Mouse (Mus musculus): Measurements from ENCODE around the gene A330070K13Rik. TPM values are rescaled to one million over a fixed set of nuclear protein-coding genes. Genes with fewer than 3 reads are reported as not detected.
A peak's percentile ranks its signal among the peaks of the same experiment; 100 is the strongest.

Gene A330070K13Rik
- polyA plus RNA-seq (2016; fragmentation: Nextera tagmentation; extraction: Ambion mirVana) = not detected in 2 replicates

DNA sequence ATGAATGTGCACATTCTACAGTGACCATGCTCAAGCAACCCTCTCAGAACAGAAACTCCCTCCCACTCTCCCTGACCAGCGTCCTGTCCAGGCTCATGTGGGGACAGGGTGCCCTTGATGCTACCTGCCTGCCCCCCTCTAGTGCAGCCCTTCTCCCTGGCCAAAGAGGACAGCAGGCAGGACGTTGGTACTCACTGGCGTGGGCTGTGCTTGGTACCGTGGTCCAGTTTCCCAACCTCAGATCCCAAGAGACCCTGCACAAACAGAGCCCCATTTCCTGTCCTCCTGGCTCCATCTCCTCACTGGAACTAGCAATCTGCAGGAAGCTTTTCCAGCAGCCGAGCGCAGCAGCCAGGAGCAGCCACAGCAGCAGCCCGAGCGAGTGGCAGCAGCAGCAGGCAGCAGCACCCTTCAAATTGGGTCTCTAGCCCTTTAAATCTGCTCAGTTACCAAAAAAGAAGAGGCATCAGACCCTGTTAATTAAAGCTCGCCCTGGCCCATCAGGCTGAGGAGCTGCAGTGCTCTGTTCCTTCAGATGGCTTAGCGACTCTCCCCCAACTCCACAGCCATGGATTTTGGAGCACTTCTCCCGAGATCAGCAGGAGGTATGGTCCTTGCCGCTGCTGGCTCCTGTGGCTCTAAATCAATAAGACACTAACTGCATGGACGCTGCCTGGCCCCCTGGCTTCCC lies at the start of gene A330070K13Rik:
A330070K13Rik (minus strand) TSS at position 410 of the 691 bp plus-strand sequence.
- Histone ChIP-seq H3K36me3 (no peaks in the 10 kb centered on the region), H3K9me3 (replicated peaks) (no peaks in the 10 kb centered on the region), H3K4me3 (peak within 1 kb of the TSS; percentile 31), H3K27me3 (ENCODE audit: low read depth, poor library complexity, severe bottlenecking) (no peaks in the 10 kb centered on the region), H3K27ac (peak within 1 kb of the TSS; percentile 31; the same call in 1 of the 2 replicates), H3K4me1 (peaks cover 30% of the 10 kb centered on the region)
- peak; percentile 44 for DNase-seq (ENCODE audit: low spot score)
- 18% methylated on average over 13 of the region's 13 CpGs for WGBS

DNA sequence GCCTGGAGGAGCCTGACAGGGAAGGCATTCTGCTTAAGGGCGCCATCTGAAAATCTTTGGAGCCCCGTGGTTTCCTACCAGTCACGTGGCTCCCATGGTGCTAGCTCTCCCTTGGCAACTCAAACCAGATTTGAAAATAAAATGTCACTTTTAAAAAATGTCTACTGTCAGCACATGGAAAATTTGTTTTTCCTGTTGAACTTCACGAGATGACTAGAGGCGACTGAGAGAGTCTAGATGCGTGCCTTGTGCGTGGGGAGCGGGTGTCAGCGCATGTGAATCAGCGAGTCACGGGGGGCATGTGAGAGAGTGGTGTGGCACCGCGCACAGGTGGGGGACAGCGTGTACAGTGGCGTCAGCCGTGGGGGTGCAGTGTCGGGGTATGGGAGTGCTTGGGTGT lies 27.1 kb upstream of the A330070K13Rik start:
- no peak overlapping the region for H3K27ac ChIP-seq
- H3K4me1 ChIP-seq = no peaks in the 10 kb centered on the region
- 93% methylated on average over 17 of the region's 17 CpGs for WGBS
- H3K36me3 ChIP-seq = no peaks in the 10 kb centered on the region
- no peaks in the 10 kb centered on the region for H3K9me3 ChIP-seq (replicated peaks)
- no peak overlapping the region for H3K4me3 ChIP-seq
- no peaks in the 10 kb centered on the region for H3K27me3 ChIP-seq (ENCODE audit: low read depth, poor library complexity, severe bottlenecking)
- DNase-seq (ENCODE audit: low spot score) = no peak

DNA sequence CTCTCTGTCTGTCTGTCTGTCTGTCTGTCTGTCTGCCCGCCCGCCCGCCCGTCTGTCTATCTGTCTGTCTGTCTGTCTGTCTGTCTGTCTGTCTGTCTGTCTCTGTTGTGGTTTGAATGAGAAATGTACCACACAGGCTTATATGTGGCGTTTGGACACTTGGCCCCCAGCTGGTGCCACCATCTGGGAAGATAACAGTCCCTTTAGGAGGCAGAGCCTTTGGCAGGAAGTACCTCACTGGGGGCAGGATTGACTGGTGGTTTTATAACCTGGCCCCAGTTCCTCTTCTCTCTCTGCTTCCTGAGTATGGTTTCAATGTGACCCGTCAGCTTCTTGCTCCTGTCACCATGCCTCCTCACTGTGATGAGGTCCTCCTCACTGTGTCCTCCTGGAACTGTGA lies 25.3 kb upstream of the A330070K13Rik start:
- no peaks in the 10 kb centered on the region for H3K36me3 ChIP-seq
- 98% methylated on average over 6 of the region's 6 CpGs for WGBS
- H3K4me1 ChIP-seq = no peaks in the 10 kb centered on the region
- no peak overlapping the region for H3K4me3 ChIP-seq
- H3K27ac ChIP-seq = no peak overlapping the region
- H3K9me3 ChIP-seq (replicated peaks) = no peaks in the 10 kb centered on the region
- no peak for DNase-seq (ENCODE audit: low spot score)
- H3K27me3 ChIP-seq (ENCODE audit: low read depth, poor library complexity, severe bottlenecking) = no peaks in the 10 kb centered on the region

DNA sequence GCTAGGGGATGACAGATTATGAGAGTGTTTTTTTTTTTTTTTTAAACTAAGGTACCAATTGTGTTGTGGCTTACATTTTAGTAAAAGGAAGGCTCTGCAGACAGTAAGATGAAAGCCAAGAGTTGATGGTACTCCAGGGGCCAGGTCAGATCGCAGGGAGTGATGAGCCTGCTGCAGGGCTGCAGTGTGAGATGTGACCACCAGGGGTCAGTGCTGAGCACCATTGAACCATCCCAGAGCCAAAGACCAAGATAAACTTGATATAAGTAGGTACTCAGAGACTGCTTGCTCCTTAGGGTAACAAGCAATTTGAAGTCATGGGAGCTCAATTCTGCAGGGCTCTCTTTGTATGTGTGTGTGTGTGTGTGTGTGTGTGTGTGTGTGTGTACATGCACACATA lies 20.8 kb upstream of the A330070K13Rik start:
- Histone ChIP-seq H3K4me1 (no peaks in the 10 kb centered on the region), H3K27ac (no peak overlapping the region), H3K4me3 (no peak overlapping the region), H3K9me3 (replicated peaks) (no peaks in the 10 kb centered on the region), H3K27me3 (ENCODE audit: low read depth, poor library complexity, severe bottlenecking) (no peaks in the 10 kb centered on the region), H3K36me3 (no peaks in the 10 kb centered on the region)
- WGBS = 41% methylated on average over 1 of the region's 1 CpGs
- DNase-seq (ENCODE audit: low spot score) = peak; percentile 73

DNA sequence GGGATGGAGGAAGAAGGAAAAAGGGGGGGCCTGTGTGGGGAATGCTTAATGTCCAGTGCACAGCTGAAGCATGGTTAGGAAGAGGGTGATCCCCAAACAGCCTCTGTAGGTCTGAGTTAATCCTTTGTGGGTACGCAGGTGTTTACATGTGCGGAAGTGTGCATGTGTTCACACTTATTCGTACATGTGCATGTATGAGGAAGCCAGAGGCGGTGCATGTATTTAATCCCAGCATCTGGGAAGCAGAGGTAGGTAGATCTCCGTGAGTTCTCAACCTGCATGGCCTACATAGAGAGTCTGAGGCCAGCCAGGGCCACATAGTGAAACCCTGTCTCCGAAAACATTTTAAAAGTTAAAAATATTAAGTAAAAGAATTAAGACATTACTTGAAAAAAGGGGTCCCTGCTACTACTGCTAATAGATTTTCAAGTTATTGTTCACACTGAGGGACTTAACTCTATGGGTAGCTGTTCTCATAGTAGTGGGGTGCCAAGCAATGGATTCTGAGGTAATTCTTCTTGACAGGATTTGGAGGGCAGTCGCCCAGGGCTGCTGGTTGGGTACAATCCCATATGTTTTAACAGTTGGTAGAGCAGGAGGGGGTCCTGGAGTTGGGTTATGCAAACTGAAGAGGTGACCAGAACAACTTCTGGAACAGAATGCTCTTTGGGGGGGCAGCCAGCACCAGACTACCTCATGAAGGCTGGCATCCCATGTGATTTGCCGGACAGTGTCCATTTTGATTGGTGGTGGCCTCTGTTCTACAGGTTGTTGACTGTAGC lies 15.9 kb upstream of the A330070K13Rik start:
- H3K27me3 ChIP-seq (ENCODE audit: low read depth, poor library complexity, severe bottlenecking) = no peaks in the 10 kb centered on the region
- WGBS = 92% methylated on average over 8 of the region's 8 CpGs
- H3K27ac ChIP-seq = no peak overlapping the region
- H3K4me3 ChIP-seq = no peak overlapping the region
- H3K36me3 ChIP-seq = no peaks in the 10 kb centered on the region
- H3K4me1 ChIP-seq = no peaks in the 10 kb centered on the region
- DNase-seq (ENCODE audit: low spot score) = no peak
- H3K9me3 ChIP-seq (replicated peaks) = no peaks in the 10 kb centered on the region

DNA sequence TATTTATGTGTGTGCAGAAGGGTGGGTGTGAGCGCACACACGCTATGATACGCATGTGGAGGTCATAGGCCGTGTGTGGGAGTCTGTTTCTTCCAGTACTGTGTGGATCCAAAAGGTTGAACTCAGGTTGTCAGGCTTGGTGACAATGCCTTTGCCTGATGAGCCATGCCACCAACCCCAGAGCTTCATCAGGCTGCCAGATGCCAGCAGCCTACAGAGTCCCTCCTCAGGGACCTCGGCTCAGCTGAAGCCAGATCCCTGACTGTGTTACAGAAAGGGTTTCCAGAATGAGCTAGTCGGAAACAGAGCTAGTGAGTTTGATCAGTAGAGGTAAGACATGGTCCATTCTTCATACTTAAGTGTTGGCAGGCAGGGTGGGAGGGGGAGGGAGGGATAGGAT lies 10.7 kb upstream of the A330070K13Rik start:
- Histone ChIP-seq H3K27me3 (ENCODE audit: low read depth, poor library complexity, severe bottlenecking) (no peaks in the 10 kb centered on the region), H3K4me3 (no peak overlapping the region), H3K27ac (no peak overlapping the region), H3K9me3 (replicated peaks) (no peaks in the 10 kb centered on the region), H3K4me1 (0 out of 2 replicates have a peak, but pooled peaks cover 3% of the 10 kb centered on the region), H3K36me3 (no peaks in the 10 kb centered on the region)
- 75% methylated on average over 6 of the region's 6 CpGs for WGBS
- DNase-seq (ENCODE audit: low spot score) = no peak

DNA sequence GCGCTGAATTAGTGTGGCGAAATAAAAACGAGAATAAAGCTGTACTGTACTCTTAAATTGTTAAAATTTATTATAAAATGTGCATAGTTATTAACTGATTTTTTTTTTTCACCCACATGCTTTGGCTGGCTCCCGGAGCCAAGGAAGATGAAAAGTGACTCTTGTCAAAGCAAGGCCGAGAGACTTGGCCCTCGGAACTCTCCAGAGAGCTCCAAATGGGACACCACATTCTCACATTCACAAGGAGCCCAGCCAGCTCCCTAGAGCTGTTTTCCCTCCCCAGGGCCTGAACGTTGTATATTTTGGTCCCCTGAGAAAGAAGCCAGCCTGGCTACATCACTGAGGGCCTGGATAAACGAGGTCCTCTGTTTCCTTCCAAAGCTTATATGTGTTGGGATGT lies 10.0 kb upstream of the A330070K13Rik start:
- H3K27me3 ChIP-seq (ENCODE audit: low read depth, poor library complexity, severe bottlenecking) = no peaks in the 10 kb centered on the region
- H3K27ac ChIP-seq = no peak overlapping the region
- no peak for DNase-seq (ENCODE audit: low spot score)
- no peaks in the 10 kb centered on the region for H3K9me3 ChIP-seq (replicated peaks)
- WGBS = 84% methylated on average over 8 of the region's 8 CpGs
- no peak overlapping the region for H3K4me3 ChIP-seq
- H3K36me3 ChIP-seq = no peaks in the 10 kb centered on the region
- 0 out of 2 replicates have a peak, but pooled peaks cover 3% of the 10 kb centered on the region for H3K4me1 ChIP-seq

DNA sequence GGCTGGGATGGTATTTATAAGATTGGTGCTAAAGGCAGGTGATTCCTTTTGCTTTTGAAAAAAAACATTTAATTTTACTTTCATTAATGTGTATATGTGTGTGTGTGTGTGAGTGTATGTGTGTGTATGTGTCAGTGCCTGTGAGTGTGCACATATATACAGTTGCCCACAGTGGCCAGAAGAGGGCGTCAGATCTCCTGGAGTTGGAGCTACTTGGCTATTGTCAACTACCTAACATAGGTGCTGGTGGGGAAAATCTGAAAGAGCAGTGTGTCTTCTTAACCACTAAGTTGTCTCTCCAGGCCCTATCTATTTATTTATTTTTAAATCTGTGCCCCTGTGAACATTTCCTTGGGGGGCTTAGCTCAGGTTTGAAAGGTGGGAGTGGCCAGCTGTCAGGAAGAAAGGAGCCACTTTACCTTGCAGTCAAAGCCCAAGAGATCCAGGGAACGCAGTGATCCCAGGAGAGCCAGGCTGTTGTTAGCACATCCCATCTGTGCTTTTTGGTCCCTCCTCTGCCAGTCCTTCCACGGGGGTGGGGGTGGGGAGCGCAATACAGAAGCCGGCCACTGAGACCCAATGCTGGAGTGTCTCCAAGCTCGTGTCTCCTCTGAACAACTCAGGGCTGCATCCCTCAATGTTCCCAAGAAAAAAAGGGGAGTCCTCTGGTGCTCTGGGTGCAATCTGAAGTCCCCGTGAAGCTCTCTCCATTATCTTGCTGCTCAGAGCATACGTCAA lies 9.4 kb upstream of the A330070K13Rik start:
- Histone ChIP-seq H3K27me3 (ENCODE audit: low read depth, poor library complexity, severe bottlenecking) (no peaks in the 10 kb centered on the region), H3K36me3 (no peaks in the 10 kb centered on the region), H3K27ac (no peak overlapping the region), H3K9me3 (replicated peaks) (no peaks in the 10 kb centered on the region), H3K4me1 (0 out of 2 replicates have a peak, but pooled peaks cover 3% of the 10 kb centered on the region), H3K4me3 (no peak overlapping the region)
- 62% methylated on average over 8 of the region's 8 CpGs for WGBS
- DNase-seq (ENCODE audit: low spot score) = no peak

DNA sequence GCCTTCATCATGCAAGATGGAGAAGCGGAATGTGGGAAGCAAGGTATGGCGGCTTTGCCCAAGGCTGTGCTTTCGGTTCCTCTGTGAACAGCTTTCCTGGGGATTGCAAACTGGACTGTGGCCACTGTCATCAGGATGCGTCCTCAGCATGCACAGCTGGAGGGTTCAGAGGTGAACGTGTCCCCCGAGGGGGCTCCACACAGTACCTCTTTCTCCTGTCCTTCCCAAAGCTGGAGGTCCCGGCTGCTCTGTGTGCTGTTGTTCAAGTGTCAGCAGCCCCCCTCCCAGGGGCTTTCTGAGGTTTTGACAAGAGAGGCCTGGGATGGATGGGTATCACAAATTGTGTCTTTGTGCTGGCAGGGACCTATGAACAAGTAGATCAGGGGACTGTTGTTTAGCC lies 2.0 kb upstream of the A330070K13Rik start:
- no peaks in the 10 kb centered on the region for H3K27me3 ChIP-seq (ENCODE audit: low read depth, poor library complexity, severe bottlenecking)
- no peaks in the 10 kb centered on the region for H3K9me3 ChIP-seq (replicated peaks)
- no peak for DNase-seq (ENCODE audit: low spot score)
- H3K36me3 ChIP-seq = no peaks in the 10 kb centered on the region
- no peak overlapping the region for H3K27ac ChIP-seq
- WGBS = 65% methylated on average over 7 of the region's 7 CpGs
- H3K4me3 ChIP-seq = no peak overlapping the region
- peaks cover 30% of the 10 kb centered on the region for H3K4me1 ChIP-seq

DNA sequence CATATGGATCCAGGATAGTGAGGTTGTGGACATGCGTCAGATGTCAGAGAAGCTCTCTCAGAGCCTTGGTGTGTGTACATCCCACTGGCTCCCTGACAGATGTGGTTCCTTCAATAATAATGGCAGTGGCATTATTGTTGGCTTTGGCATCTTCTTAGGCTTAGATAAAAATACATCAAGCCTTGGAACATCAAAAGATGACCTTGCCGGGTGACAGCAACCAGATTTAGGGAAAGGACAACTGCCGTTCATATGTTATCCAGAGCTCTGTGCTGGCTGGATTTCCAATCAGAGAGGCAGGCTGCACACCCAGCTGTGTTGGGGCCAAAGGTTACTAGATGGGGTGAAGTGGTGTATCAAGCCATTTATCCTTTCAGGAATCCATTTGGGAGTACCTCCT lies 9.0 kb downstream of the A330070K13Rik start:
- Histone ChIP-seq H3K4me3 (no peak overlapping the region), H3K27ac (no peak overlapping the region), H3K27me3 (ENCODE audit: low read depth, poor library complexity, severe bottlenecking) (no peaks in the 10 kb centered on the region), H3K9me3 (replicated peaks) (no peaks in the 10 kb centered on the region), H3K4me1 (0 out of 2 replicates have a peak, but pooled peaks cover 6% of the 10 kb centered on the region), H3K36me3 (no peaks in the 10 kb centered on the region)
- no peak for DNase-seq (ENCODE audit: low spot score)
- WGBS = 94% methylated on average over 3 of the region's 3 CpGs

DNA sequence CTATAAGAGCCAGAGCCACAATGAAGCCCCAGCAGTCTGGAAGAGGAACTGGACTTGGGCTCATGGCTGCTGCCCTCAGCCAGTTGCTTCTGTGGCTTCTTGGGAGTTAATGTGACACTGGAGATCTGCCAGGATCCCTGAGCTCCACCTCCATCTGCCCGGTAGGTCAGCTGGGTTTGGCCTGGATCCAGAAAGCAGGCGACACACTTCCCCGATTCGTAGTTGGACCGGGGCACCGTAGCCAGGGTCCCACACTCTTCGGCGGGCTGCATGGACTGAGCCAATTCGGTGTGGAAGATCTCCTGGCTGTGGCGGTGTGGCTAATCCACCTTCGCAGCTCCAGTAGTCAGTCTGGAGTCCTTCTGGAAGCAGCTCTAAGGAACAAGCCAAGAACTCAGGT lies 15.2 kb downstream of the A330070K13Rik start, which contains the start of gene Caln1:
Caln1 (plus strand) TSS at position 219 of the 400 bp plus-strand sequence.
- no peak within 1 kb of the TSS for H3K27ac ChIP-seq
- 91% methylated on average over 11 of the region's 11 CpGs for WGBS
- no peak within 1 kb of the TSS for H3K4me3 ChIP-seq
- H3K9me3 ChIP-seq (replicated peaks) = no peaks in the 10 kb centered on the region
- no peak for DNase-seq (ENCODE audit: low spot score)
- no peaks in the 10 kb centered on the region for H3K36me3 ChIP-seq
- H3K4me1 ChIP-seq = no peaks in the 10 kb centered on the region
- no peaks in the 10 kb centered on the region for H3K27me3 ChIP-seq (ENCODE audit: low read depth, poor library complexity, severe bottlenecking)

DNA sequence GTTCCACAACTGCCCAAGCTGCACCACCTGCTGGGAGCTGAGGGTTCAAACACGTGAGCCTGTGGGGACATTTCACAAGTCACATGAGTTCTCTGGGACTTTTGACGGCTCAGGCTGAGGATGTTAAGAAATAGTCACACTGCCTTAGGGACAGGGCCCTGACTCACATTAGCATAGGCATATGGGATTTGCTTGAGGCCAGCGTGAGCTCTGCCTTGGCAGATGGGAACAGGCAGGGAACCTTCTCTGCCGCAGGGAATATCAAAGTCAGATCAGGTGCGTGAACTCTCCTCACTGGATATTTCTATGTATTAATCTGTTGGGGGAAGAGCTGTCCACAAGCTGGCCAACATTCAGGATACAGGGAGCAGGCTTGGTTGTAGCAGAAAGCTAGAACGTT lies 16.2 kb downstream of the A330070K13Rik start:
- Histone ChIP-seq H3K27ac (no peak overlapping the region), H3K9me3 (replicated peaks) (no peaks in the 10 kb centered on the region), H3K36me3 (no peaks in the 10 kb centered on the region), H3K27me3 (ENCODE audit: low read depth, poor library complexity, severe bottlenecking) (no peaks in the 10 kb centered on the region), H3K4me1 (no peaks in the 10 kb centered on the region), H3K4me3 (no peak overlapping the region)
- no peak for DNase-seq (ENCODE audit: low spot score)
- 81% methylated on average over 6 of the region's 6 CpGs for WGBS

DNA sequence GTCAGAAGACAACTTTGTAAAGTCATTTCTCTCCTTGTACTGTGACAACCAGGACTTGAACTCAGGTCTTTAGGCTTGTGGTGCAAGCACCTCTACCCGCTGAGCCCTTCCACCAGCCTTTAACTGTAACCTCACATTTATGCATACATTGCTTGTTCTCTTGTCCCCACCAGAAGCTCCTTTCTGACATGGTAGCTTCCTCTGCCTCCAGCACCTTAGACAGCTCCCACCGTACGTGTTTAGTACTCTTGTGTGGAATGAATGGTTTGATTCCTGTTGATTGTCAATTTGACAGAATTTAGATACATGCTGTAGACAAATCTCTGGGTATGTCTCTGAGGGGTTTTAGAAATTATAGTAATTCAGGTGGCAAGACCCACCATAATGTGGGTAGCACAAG lies 20.7 kb downstream of the A330070K13Rik start:
- Histone ChIP-seq H3K27ac (no peak overlapping the region), H3K4me3 (no peak overlapping the region), H3K9me3 (replicated peaks) (no peaks in the 10 kb centered on the region), H3K27me3 (ENCODE audit: low read depth, poor library complexity, severe bottlenecking) (no peaks in the 10 kb centered on the region), H3K36me3 (no peaks in the 10 kb centered on the region), H3K4me1 (no peaks in the 10 kb centered on the region)
- DNase-seq (ENCODE audit: low spot score) = peak; percentile 41
- 51% methylated on average over 3 of the region's 3 CpGs for WGBS

Measured in limb, embryonic 10.5 days (tissue).